ENCODE assay signal across 15 mouse cellular contexts in genomic region chr17:26231156-26231555, GRCm38 (mm10). TPM values are rescaled to one million over a fixed set of nuclear protein-coding genes. Genes with fewer than 3 reads are reported as not detected.
"Had no signal": no experiment of that assay in that cellular context is flagged by ENCODE, and none has a peak within 500 bp of the region (broad histone marks: within the 10 kb centered on the region; RNA-seq: fewer than 3 reads in every experiment).

No protein-coding gene starts in this region.

- ATAC-seq: intestine, postnatal 0 days; midbrain, embryonic 13.5 days had no signal

- H3K4me1 ChIP-seq: lung, embryonic 15.5 days; stomach, embryonic 15.5 days had no signal

- H3K9me3 ChIP-seq: limb, embryonic 12.5 days; liver, embryonic 15.5 days; lung, embryonic 15.5 days; midbrain, embryonic 13.5 days; stomach, embryonic 15.5 days had no signal

- H3K27me3 ChIP-seq: limb, embryonic 12.5 days; liver, embryonic 15.5 days; lung, embryonic 15.5 days; midbrain, embryonic 13.5 days; stomach, embryonic 15.5 days had no signal

- H3K36me3 ChIP-seq: limb, embryonic 12.5 days; liver, embryonic 15.5 days; lung, embryonic 15.5 days; stomach, embryonic 15.5 days had no signal

- H3K4me3 ChIP-seq: limb, embryonic 12.5 days; liver, embryonic 15.5 days; lung, embryonic 15.5 days; midbrain, embryonic 13.5 days; stomach, embryonic 15.5 days had no signal

- H3K9ac ChIP-seq: limb, embryonic 12.5 days; liver, embryonic 15.5 days; lung, embryonic 15.5 days; midbrain, embryonic 13.5 days; stomach, embryonic 15.5 days had no signal

- DNase-seq: kidney, adult 8-10 months; kidney, postnatal 25 days; layer of hippocampus, adult 9-11 months; liver; lung, postnatal 14 days; thymus, adult 2 months; thymus, postnatal 25 days had no signal

- H3K27ac ChIP-seq: limb, embryonic 12.5 days; liver, embryonic 15.5 days; lung, embryonic 15.5 days; midbrain, embryonic 13.5 days; stomach, embryonic 15.5 days had no signal

- H3K4me2 ChIP-seq: limb, embryonic 12.5 days; liver, embryonic 15.5 days; lung, embryonic 15.5 days; midbrain, embryonic 13.5 days; stomach, embryonic 15.5 days had no signal

RNA-seq across cellular contexts. Expression of gene Pdia2, which starts 32.3 kb away (rescaled TPM):
- total RNA-seq: midbrain, postnatal 0 days had no signal
- polyA plus RNA-seq: midbrain, embryonic 13.5 days; midbrain, postnatal 0 days; testis, adult 2 months; thymus, adult 2 months had no signal
